9 mouse cellular contexts compared by ENCODE assay signal in the genomic region with DNA sequence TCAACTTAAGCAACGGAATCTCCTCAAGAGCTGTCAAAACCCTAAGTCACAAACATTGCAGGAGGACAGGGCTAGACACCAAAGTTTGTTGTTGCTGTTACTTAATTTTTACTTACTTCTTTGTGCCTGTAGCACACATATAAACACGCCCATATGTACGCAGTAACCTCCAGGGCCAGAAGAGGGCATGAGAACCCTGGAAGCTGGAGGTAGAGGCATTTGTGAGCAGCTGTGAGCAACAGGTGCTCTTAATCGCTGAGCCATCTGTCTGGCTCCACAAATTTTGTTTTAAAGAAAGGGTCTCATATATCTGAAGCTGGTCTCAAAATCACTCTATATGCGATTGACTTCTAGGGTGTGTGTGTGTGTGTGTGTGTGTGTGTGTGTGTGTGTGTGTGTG. TPM values are rescaled to one million over a fixed set of nuclear protein-coding genes. Genes with fewer than 3 reads are reported as not detected.
DNase-seq lines count a peak whose midpoint lies in the region; ATAC-seq and TF ChIP-seq lines count a peak whose summit lies in the region.
"Had no signal": no experiment of that assay in that cellular context is flagged by ENCODE, and none has a peak within 500 bp of the region (broad histone marks: within the 10 kb centered on the region; RNA-seq: fewer than 3 reads in every experiment).

No protein-coding gene starts in this region.

- H3K79me2 ChIP-seq in MEL (ENCODE audit: control insufficient read depth, insufficient read depth, low read length, poor library complexity) = no peaks in the 10 kb centered on the region; the same call in 1 of the 2 replicates

- H3K27ac ChIP-seq in layer of hippocampus, adult 2 months = no peak overlapping the region
- no peak overlapping the region for H3K27ac ChIP-seq in MEL (ENCODE audit: control insufficient read depth, low read depth, low read length)
- H3K27ac ChIP-seq in limb, embryonic 11.5 days (replicated peaks; ENCODE audit: low read depth, low read length) = no peak overlapping the region
- H3K27ac ChIP-seq in heart, embryonic 11.5 days (ENCODE audit: low read depth, low read length) = no peak overlapping the region
- H3K27ac ChIP-seq: neural tube, embryonic 12.5 days had no signal

- peaks cover 0 to 7% of the 10 kb centered on the region in 2 experiments; a peak in 1 of 4 replicates for H3K36me3 ChIP-seq in MEL (ENCODE audit: control insufficient read depth in 1 of 2, insufficient read depth in 2 of 2, low read length in 2 of 2)
- H3K36me3 ChIP-seq in limb, embryonic 11.5 days (ENCODE audit: control insufficient read depth, insufficient read depth, low read length) = no peaks in the 10 kb centered on the region
- H3K36me3 ChIP-seq in splenic B cell, adult 2 months (ENCODE audit: control insufficient read depth, insufficient read depth, low read length, poor library complexity, severe bottlenecking) = no peaks in the 10 kb centered on the region
- peaks cover 4% of the 10 kb centered on the region; the same call in 1 of the 2 replicates for H3K36me3 ChIP-seq in heart, embryonic 11.5 days (ENCODE audit: control insufficient read depth, insufficient read depth, low read length)
- H3K36me3 ChIP-seq: neural tube, embryonic 12.5 days had no signal

- H3K4me1 ChIP-seq in MEL (ENCODE audit: control insufficient read depth in 1 of 2, insufficient read depth in 2 of 2, low read length in 2 of 2) = peaks cover 0 to 14% of the 10 kb centered on the region in 2 experiments; a peak in 2 of 4 replicates
- H3K4me1 ChIP-seq in limb, embryonic 11.5 days (ENCODE audit: control insufficient read depth, insufficient read depth, low read length) = no peaks in the 10 kb centered on the region
- H3K4me1 ChIP-seq in heart, embryonic 11.5 days (ENCODE audit: control insufficient read depth, insufficient read depth, low read length) = no peaks in the 10 kb centered on the region

- no peaks in the 10 kb centered on the region for H3K9me3 ChIP-seq in MEL (replicated peaks; ENCODE audit: insufficient read depth, low read length)
- no peaks in the 10 kb centered on the region for H3K9me3 ChIP-seq in limb, embryonic 11.5 days (ENCODE audit: control insufficient read depth, low read length)
- no peaks in the 10 kb centered on the region for H3K9me3 ChIP-seq in heart, embryonic 11.5 days (replicated peaks; ENCODE audit: control insufficient read depth, low read length)
- H3K9me3 ChIP-seq: neural tube, embryonic 12.5 days had no signal

- no peak overlapping the region for H3K4me2 ChIP-seq in limb, embryonic 11.5 days (ENCODE audit: low read depth, severe bottlenecking)
- H3K4me2 ChIP-seq in heart, embryonic 11.5 days = no peak overlapping the region
- H3K4me2 ChIP-seq: neural tube, embryonic 12.5 days had no signal

- no peak overlapping the region for H3K9ac ChIP-seq in MEL (ENCODE audit: control insufficient read depth, low read depth, low read length, poor library complexity, severe bottlenecking)
- no peak overlapping the region for H3K9ac ChIP-seq in limb, embryonic 11.5 days (ENCODE audit: low read length)
- H3K9ac ChIP-seq in heart, embryonic 11.5 days (ENCODE audit: low read depth, low read length) = no peak overlapping the region
- H3K9ac ChIP-seq: neural tube, embryonic 12.5 days had no signal

- TF ChIP-seq RAD21 in MEL (IDR thresholded peaks at IDR 0.05; ENCODE audit: low read depth, low read length) = peak; percentile 81

- TF ChIP-seq CTCF in layer of hippocampus, adult 2 months (conservative IDR thresholded peaks at IDR 0.05) = peak; percentile 71
- peak; percentile 63 to 78 (median 73) for TF ChIP-seq CTCF in MEL (IDR thresholded peaks at IDR 0.05 in 2 of 3, conservative IDR thresholded peaks at IDR 0.05 in 1 of 3; ENCODE audit: control insufficient read depth in 1 of 3, insufficient read depth in 1 of 3, low read depth in 2 of 3, low read length in 3 of 3, poor library complexity in 1 of 3, severe bottlenecking in 1 of 3)

- 53% methylated on average over 5 of the region's 5 CpGs for WGBS in limb, embryonic 11.5 days
- 57% methylated on average over 5 of the region's 5 CpGs for WGBS in heart, embryonic 11.5 days (ENCODE audit: insufficient replicate concordance)

- no peak overlapping the region for H3K4me3 ChIP-seq in layer of hippocampus, adult 2 months
- no peak overlapping the region for H3K4me3 ChIP-seq in MEL (ENCODE audit: control insufficient read depth in 1 of 2, insufficient read depth in 1 of 2, low read depth in 2 of 2, low read length in 2 of 2)
- H3K4me3 ChIP-seq in limb, embryonic 11.5 days (ENCODE audit: low read depth, low read length) = no peak overlapping the region
- H3K4me3 ChIP-seq in heart, embryonic 11.5 days (ENCODE audit: low read depth, low read length) = no peak overlapping the region
- H3K4me3 ChIP-seq: neural tube, embryonic 12.5 days had no signal

- no peak for TF ChIP-seq POLR2A in MEL (IDR thresholded peaks at IDR 0.05; ENCODE audit: control insufficient read depth in 1 of 2, insufficient read depth in 1 of 2, low read depth in 1 of 2, low read length in 2 of 2, poor library complexity in 1 of 2)

- H3K27me3 ChIP-seq in MEL (ENCODE audit: control insufficient read depth in 1 of 2, insufficient read depth in 2 of 2, low read length in 2 of 2) = no peaks in the 10 kb centered on the region
- H3K27me3 ChIP-seq in limb, embryonic 11.5 days (ENCODE audit: control insufficient read depth, insufficient read depth, low read length) = no peaks in the 10 kb centered on the region
- no peaks in the 10 kb centered on the region for H3K27me3 ChIP-seq in splenic B cell, adult 2 months (ENCODE audit: control insufficient read depth, insufficient read depth, low read length, poor library complexity, severe bottlenecking)
- no peaks in the 10 kb centered on the region for H3K27me3 ChIP-seq in heart, embryonic 11.5 days (ENCODE audit: control insufficient read depth, insufficient read depth, low read length)
- H3K27me3 ChIP-seq: neural tube, embryonic 12.5 days had no signal

- ATAC-seq in limb, embryonic 11.5 days (ENCODE audit: insufficient number of reproducible peaks, low FRiP score, low TSS enrichment, low read depth) = peak; percentile 15; the same call in 1 of the 2 replicates
- no peak for ATAC-seq in heart, embryonic 11.5 days (replicated peaks; ENCODE audit: insufficient number of reproducible peaks, low FRiP score, low TSS enrichment)
- no peak for ATAC-seq in cerebellum, adult (ENCODE audit: insufficient number of reproducible peaks, low FRiP score, low TSS enrichment)

- TF ChIP-seq EP300 in MEL (IDR thresholded peaks at IDR 0.05; ENCODE audit: low read depth in 1 of 2, low read length in 2 of 2) = no peak

- peak in 1 of 2 experiments; percentile 44 for DNase-seq in layer of hippocampus, adult 2 months (ENCODE audit: low spot score in 2 of 2)
- DNase-seq in layer of hippocampus, adult 9-11 months = no peak
- peak; percentile 78 for DNase-seq in MEL (ENCODE audit: low read depth, low spot score)
- DNase-seq in embryo, embryonic 11 days = peak; percentile 70
- DNase-seq in limb, embryonic 11.5 days (ENCODE audit: low spot score) = peak; percentile 80
- DNase-seq in splenic B cell, adult 2 months (ENCODE audit: low read depth, low spot score) = peak; percentile 70

TF ChIP-seq in MEL, 35 proteins besides CTCF, POLR2A, EP300 and RAD21 (continues in another document):
- TF ChIP-seq POLR2AphosphoS5 (IDR thresholded peaks at IDR 0.05; ENCODE audit: borderline replicate concordance, low read depth, low read length) = no peak
- TF ChIP-seq MAZ (IDR thresholded peaks at IDR 0.05; ENCODE audit: low read depth, low read length) = no peak
- TF ChIP-seq MAX (IDR thresholded peaks at IDR 0.05; ENCODE audit: low read length) = no peak
- no peak for TF ChIP-seq E2F4 (IDR thresholded peaks at IDR 0.05; ENCODE audit: borderline replicate concordance, low read depth, low read length)

RNA-seq across cellular contexts. Expression of a gene that starts 3.2 kb away (rescaled TPM):
- total RNA-seq in layer of hippocampus, adult 2 months (2021) = under 1 TPM; 0.32 to 0.95 TPM
- 0.20 and 0.35 TPM in 2 replicates for total RNA-seq in MEL (2012; rRNA removed)
- polyA plus RNA-seq in MEL (2012; ENCODE audit: insufficient read depth in 1 of 2, insufficient read length in 2 of 2, low read depth in 1 of 2, low replicate concordance in 2 of 2, missing spikeins in 1 of 2) = 1 to 10 TPM in 1 of 2 experiments, not detected in 1; 1.4 TPM
- 2.9 and 3.8 TPM in 2 replicates for polyA plus RNA-seq in limb, embryonic 11.5 days (2014; fragmentation: Nextera tagmentation; extraction: Ambion mirVana)
- polyA plus RNA-seq in heart, embryonic 11.5 days (2014; fragmentation: Nextera tagmentation; extraction: Ambion mirVana) = 2.7 and 3.1 TPM in 2 replicates

RNA-seq across cellular contexts. Expression of a gene that starts 6.4 kb away (rescaled TPM):
- under 1 TPM; 0.23 to 0.54 TPM for total RNA-seq in layer of hippocampus, adult 2 months (2021)
- total RNA-seq in MEL (2012; rRNA removed) = 0.12 TPM in 1 of 2 replicates, not detected in the other
- under 1 TPM in 1 of 2 experiments, not detected in 1; 0.06 TPM for polyA plus RNA-seq in MEL (2012; ENCODE audit: insufficient read depth in 1 of 2, insufficient read length in 2 of 2, low read depth in 1 of 2, low replicate concordance in 2 of 2, missing spikeins in 1 of 2)
- 0.13 TPM in 1 of 2 replicates, not detected in the other for polyA plus RNA-seq in limb, embryonic 11.5 days (2014; fragmentation: Nextera tagmentation; extraction: Ambion mirVana)
- not detected in 2 replicates for polyA plus RNA-seq in heart, embryonic 11.5 days (2014; fragmentation: Nextera tagmentation; extraction: Ambion mirVana)
- polyA plus RNA-seq: neural tube, embryonic 12.5 days had no signal

RNA-seq across cellular contexts. Expression of a gene that starts 28.6 kb away (rescaled TPM):
- total RNA-seq in layer of hippocampus, adult 2 months (2021) = 10 to 100 TPM; 27.9 to 29.9 TPM
- total RNA-seq in MEL (2012; rRNA removed) = 5.0 and 5.2 TPM in 2 replicates
- polyA plus RNA-seq in MEL (2012; ENCODE audit: insufficient read depth in 1 of 2, insufficient read length in 2 of 2, low read depth in 1 of 2, low replicate concordance in 2 of 2, missing spikeins in 1 of 2) = 10 to 100 TPM in 1 of 2 experiments, not detected in 1; 12.0 TPM
- 28.3 and 39.0 TPM in 2 replicates for polyA plus RNA-seq in limb, embryonic 11.5 days (2014; fragmentation: Nextera tagmentation; extraction: Ambion mirVana)
- 11.5 and 19.7 TPM in 2 replicates for polyA plus RNA-seq in heart, embryonic 11.5 days (2014; fragmentation: Nextera tagmentation; extraction: Ambion mirVana)

RNA-seq across cellular contexts. Expression of a gene that starts 35.9 kb away (rescaled TPM):
- total RNA-seq in layer of hippocampus, adult 2 months (2021) = 10 to 100 TPM; 82.4 to 85.4 TPM
- total RNA-seq in MEL (2012; rRNA removed) = 15.2 and 18.0 TPM in 2 replicates
- polyA plus RNA-seq in MEL (2012; ENCODE audit: insufficient read depth in 1 of 2, insufficient read length in 2 of 2, low read depth in 1 of 2, low replicate concordance in 2 of 2, missing spikeins in 1 of 2) = 10 to 100 TPM in 1 of 2 experiments, not detected in 1; 47.6 TPM
- 44.1 and 46.5 TPM in 2 replicates for polyA plus RNA-seq in limb, embryonic 11.5 days (2014; fragmentation: Nextera tagmentation; extraction: Ambion mirVana)
- 31.3 and 48.1 TPM in 2 replicates for polyA plus RNA-seq in heart, embryonic 11.5 days (2014; fragmentation: Nextera tagmentation; extraction: Ambion mirVana)

RNA-seq across cellular contexts. Expression of a gene that starts 50.9 kb away (rescaled TPM):
- total RNA-seq in layer of hippocampus, adult 2 months (2021) = 10 to 100 TPM; 79.4 to 82.1 TPM
- total RNA-seq in MEL (2012; rRNA removed) = 7.6 and 8.6 TPM in 2 replicates
- 10 to 100 TPM in 1 of 2 experiments, not detected in 1; 16.5 TPM for polyA plus RNA-seq in MEL (2012; ENCODE audit: insufficient read depth in 1 of 2, insufficient read length in 2 of 2, low read depth in 1 of 2, low replicate concordance in 2 of 2, missing spikeins in 1 of 2)
- polyA plus RNA-seq in limb, embryonic 11.5 days (2014; fragmentation: Nextera tagmentation; extraction: Ambion mirVana) = 13.4 and 15.7 TPM in 2 replicates
- 14.0 and 15.9 TPM in 2 replicates for polyA plus RNA-seq in heart, embryonic 11.5 days (2014; fragmentation: Nextera tagmentation; extraction: Ambion mirVana)
